Mouse (Mus musculus) kidney, postnatal 36 days (tissue): ENCODE measurements around the gene Smdt1.
"Not testable (repeated sequence)": the region's sequence is repeated elsewhere in the genome, so short reads cannot be mapped to it uniquely, and the experiment has no call there.

Source experiments
- DNase-seq, 2 experiments: peaks; one replicate each; pipeline ENCODE4 v3.0.0; 2021 to 2022; ENCODE audit warnings: mixed read lengths in 2 of 2

Gene Smdt1

DNA sequence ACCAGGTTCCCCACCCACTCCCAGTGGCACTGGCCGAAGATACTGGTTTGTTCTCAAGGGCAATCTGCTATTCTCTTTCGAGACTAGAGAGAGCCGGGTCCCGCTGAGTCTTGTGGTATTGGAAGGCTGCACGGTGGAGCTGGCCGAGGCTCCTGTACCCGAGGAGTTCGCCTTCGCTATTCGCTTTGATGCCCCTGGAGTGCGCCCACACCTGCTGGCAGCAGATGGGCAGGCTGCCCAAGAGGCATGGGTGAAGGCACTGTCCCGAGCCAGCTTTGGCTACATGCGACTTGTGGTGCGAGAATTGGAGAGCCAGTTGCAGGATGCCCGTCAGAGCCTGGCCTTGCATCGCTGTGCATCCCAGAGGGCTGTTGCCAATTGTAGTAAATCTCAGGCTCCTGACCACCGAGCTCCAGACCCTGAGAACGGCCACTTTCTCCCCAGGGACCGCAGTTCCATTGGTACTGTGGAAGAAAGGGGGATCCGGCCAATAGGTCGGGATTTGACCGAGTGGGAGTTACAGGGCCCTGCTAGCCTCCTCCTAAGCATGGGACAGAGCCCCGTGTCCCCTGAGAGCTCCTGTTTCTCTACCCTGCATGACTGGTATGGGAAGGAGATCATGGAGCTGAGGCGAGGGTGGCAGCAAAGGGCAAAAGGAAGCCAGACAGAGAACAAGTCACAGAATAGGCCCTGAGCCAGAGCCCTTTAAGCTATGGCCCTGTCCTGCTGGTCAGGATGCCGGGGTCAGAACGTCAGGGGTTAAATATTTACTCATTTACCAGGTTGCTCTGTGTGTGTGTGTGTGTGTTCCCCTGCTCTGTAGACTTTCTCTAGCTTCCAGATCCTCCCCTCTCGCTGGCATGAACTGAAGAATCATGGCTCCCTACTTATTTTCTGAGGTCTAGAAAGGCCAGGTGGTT, 4.9 kb downstream of the Smdt1 start:
- DNase-seq = peak; percentile 75 to 87

DNA sequence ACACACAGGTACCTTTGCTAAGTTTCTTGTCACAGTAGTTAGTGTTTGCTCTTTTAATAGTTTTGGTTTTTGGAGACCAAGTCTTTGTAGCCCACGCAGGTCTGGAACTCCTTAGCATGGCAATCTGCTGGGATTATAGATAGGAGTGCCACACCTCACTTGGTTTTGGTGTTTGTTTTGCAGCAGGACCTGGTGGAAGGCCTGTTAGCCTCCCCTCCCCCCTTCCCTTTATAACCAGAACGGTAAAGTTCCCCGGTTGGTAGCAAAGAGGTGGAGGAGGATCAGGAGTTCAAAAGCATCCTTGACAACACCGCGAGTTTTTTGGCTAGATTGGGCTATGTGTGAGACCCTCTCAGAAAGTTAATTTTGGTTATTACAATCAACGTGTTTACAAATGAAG, 6.2 kb downstream of the Smdt1 start:
- no peak for DNase-seq

DNA sequence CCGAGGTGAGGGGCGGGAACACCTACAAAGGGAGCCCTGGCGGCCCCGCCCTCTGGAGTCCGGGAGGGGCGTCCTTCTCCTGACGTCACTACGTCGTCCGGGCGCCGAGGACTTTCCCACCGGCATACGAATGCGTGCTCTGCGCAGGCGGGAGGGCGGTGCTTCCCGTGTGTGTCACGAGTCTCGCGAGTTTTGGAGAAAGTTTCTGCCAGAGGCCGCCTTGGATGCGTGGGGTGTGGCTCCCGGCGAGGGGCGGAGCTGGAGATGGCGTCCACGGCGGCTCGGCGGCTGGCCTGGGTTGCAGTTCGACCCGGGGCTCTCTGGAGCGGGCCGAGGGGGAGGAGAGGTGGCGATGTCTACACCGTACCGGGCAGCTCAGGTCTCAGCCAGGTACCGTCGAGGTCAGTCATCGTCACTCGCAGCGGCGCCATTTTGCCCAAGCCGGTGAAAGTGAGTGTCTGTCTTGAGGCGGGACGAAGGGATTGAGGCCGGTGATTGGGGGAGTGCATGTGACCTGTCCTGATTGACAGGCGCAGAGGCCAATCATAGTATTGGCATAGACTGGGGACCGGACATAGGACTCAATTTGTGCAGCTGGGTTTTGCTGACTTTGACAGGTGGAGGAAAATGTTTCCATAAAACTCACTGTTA, 7.2 kb downstream of the Smdt1 start:
- peak; percentile 98 to 99 for DNase-seq

DNA sequence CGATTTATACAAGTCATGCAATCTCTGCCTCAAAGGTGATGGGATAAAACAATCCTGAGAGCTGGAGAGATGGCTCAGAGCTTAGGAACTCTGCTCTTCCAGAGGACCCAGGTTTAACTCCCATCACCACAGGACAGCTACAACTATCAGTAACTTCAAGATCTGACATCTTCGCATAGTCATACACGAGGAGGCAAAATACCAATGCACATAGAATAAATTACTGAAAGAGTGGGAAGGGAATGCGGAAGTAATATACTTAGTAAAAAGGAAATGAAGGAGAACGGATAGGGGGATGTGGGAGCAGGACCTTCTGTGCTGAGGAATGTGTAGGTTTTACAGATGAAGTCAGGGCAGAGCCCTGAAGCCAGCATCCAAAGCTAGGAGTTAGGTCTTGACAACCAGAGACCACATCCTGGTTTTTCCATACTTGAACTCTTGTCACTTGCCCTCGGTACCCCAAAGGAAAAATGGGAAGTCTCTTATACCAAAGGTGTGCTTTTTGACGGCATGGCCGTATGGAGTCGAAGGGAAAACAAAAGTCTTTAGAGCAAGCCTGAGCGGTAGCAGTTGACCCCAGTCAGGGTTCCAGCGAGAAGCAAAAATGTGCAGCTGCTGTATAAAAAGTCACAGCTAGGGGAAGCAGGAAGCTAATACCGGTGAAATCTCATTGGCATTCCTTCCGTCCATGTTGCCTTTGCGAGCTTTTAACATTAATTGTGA, 8.0 kb downstream of the Smdt1 start:
- DNase-seq = no peak

DNA sequence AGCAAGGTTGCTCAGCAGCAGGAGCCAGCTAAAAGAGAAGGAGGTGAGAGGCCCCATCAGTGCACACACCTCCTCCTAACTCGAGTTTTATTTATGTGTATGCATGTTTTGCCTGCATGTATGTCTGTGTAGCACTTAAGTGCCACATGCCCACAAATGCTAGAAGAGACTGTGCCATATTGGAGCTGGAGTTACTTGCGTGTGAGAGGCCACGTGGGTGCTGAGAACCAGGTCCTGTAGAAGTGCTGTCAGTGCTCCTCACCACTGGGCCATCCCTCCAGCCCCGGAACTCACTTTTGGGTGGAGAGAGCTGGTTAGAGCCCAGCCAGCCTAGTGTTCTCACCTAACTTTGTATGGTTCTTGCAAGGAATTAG, 8.5 kb downstream of the Smdt1 start:
- no peak for DNase-seq

DNA sequence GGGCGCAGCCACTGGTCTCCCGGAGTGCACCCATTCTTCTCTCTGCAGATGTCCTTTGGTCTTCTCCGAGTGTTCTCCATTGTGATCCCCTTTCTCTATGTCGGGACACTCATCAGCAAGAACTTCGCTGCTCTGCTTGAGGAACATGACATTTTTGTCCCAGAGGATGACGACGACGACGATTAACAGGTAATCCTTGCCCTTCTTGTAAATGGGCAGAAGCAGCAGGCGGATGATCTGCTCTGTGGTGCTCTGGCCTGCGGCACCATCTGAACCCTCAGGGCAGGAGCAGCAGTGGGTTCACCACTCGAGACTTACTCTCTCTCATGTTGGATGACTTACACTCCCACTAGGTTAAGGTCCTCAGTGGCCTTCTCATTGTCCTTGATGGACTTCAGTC, 9.1 kb downstream of the Smdt1 start:
- no peak for DNase-seq

DNA sequence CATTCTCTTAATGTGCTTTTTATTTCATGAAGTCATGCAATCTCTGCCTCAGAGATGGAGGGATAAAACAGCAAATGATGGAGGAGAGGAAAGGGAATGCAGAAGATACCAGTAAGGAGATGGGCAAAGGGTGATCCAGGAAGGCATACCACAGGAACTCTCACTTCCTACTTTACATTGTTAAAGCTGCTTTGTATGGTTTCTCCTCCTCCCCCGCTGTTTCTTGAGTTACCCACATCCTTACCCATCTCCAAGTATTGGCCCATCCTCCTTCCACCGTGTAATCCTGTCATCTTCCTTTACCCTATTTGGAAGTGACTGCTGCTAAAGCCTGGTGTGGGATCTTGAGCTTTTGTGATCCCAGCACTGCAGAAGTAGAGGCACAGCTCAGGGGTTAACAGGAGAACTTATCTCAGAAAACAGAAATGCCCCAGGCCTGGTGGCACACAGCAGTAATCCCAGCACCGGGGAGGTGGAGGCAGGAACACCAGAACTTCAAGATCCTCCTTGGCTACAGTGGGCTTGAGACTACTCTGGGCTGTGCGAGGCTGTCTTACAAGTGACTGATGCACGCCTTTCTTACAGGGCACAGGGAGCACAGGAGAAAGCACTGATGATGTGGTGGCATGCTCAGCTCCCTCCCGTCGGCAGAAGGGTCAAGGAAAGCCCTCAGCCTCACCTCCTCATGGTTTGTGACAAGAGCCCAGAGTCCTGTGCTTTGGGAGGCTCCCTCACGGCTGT, 9.7 kb downstream of the Smdt1 start:
- DNase-seq = no peak

DNA sequence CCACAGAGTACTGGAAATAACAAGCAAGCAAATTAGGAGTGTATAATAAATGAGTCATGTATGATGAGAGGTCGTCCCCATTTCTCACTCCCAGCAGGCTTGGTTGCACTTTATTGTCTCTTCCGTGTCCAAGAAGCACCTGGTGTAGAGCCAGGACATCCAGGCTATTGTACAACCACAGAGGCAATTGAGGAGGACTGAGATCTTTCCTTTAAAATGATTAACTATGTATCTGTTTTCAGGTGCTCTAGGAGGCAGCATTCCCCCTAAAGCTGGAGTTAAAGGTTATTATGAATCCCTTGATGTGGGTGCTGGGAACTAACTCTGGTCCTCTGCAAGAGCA, 10.2 kb downstream of the Smdt1 start:
- peak in 1 of 2 experiments; percentile 36 for DNase-seq

DNA sequence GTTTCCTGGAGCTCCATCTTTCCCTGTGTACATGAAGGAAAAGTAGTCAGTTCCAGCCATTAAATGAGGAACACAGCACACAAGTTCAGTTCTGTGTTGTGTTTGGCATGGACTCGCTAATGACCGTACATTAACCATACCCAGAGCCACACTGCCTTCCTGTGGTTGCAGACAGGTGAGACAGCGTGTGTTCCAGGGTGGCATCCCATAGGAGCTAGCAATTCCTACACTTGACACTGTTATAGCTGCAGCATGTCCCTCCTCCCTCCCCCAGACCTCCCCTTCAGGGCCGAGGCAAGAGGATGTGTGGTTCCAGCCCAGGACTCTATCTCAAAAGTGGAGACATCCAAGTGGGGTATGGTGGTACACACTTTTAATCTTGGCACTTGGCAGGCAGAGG, 11.6 kb downstream of the Smdt1 start:
- no peak for DNase-seq

DNA sequence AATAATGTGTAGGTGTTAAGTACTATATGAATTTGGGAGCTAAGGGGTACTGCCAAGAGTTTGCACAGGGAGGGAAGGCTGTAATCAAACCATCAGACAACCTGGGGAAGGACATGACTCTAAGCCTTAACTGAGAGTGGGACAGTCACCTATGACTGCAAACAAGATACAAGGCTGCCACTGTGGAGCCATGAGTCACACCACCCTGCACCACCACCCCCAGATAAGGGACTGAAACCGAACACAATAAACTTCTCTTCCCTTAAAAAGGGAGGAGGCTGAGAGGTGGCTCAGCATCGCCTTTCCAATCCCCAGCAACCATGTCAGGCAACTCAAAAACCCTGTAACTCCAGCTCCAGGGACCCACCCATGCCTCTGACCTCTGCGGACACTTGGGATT, 12.7 kb downstream of the Smdt1 start:
- no peak for DNase-seq

DNA sequence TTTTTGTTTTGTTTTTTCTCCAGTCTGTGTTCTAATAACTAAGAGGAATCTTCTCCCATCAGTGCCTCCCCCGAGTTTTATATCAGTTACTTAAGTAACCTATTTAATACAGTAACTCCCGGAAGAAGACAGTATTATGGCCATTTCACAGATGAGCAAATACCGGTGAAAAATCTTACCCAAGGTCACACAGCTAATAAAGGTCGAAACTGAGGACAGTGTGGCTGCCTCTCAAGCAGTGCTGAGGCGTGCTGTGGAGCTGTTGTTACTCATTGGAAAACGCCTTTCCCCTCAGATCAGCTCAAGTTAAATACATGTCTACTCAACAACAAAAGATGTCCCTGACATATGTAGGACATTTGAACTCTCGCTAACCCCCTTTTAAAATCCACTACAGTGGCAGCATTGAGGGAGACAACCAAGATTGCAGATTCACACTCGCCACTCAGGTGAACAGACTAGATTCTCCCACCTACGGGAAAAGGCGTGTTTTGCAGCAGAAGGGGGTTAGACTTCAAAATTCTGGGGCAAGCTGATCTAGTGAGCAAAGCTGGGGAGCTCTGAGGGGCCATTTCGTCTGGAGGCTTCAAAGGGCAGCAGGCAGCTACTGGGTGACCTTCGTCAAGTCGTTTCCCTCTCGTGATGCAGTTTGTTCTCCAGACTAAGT, 14.5 kb downstream of the Smdt1 start:
- DNase-seq = peak in 1 of 2 experiments; percentile 34

DNA sequence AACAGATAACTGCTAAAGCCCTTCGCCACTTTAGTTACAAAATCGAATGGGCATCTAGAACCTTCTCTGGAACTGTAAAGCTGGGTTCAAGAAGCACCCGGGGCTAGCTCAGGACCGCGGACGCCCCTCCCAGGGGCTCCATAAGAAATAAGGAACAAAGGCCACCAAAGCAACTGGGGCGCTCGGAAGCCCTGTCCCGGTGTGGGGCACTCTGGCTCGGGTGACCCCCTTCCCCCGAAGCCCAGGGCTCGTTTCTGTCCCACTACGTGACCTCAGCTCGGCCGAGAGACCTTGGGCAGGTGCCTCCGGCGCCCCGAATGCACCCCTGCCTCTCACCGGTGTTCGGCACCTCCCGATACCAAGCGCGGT, 15.0 kb downstream of the Smdt1 start:
- no peak for DNase-seq

DNA sequence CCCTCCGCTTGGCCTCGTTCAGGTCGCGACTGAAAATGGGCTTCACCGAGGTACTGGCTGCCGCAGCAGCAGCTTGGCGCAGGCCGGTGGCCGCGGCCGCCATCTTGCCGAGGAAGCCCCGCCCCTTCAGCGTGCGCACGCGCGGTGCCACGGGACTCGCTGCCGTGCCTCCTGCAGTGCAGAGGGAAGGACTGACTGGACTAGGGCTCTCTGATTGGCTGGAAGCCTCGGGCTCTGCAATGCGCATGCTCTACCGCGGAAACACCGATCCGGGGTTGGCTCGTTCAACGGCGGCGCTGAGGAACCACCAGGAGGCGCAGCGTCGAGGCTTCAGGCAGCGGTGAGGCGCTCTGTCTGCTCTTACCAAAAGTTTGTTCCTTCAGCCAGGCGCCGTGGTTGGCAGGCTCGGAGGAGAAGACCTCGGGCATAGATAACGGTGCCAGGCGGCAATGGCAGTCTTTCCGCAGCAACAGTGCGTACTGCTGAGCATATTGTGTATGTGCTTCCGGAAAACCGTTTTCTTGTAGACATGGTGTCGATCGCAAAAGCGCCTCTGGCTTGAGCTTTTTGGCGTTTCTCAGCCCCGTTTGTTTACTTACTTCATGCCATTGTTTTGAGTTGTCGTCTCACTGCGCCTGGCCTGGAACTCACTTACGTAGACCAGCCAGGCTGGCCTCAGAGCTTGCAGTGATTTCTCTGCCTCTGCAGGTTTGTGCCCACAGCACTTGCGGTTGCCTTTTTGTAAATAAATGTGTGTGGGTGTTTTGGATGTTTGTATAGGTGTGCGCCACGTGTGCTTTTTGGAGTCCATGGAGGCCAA, 15.6 kb downstream of the Smdt1 start, which contains the start of gene Ndufa6:
TSS of gene Ndufa6 (minus strand) at position 197 of the 820 bp plus-strand sequence.
- peak; percentile 98 to 99 for DNase-seq

DNA sequence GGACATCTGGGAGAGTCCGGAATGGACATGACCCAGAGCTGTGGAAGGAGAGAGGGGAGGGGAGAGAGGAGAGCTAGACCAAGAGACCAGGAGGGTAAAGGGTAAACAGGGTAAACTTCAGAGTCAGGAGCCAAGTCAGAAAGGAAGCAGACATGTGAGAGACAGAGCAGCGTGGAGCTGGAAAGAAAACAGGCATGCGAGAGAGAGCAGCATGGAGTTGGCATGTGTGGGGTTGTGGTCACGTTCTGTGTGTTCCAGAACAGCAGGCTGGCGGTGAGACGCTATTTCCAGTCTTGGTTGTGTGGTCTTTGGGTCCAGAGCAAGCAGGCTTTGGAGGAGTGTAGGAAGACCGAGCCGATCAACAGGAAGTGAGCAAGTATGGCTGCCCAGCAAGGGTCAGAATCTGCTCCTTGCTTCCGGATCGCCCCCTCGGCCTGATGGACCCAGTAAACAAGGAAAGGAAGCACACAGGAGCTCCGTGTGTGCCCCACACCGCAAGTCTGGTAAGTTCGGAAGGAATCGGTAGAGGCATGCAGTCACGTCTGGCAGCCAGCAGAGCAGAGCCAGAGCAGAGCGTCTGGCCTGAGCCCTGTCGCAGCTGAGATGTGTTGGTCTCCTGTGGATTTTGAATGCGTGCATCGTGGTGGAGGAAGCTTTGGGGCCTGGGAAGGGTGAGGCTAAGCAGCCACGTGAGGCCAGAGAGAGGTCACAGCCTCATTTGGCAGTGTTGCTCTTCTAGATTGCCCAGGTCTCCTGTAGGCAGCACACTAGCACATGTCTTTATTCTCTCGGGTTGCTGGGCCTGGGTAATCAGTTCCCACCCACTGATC, 19.9 kb downstream of the Smdt1 start:
- peak; percentile 61 to 79 for DNase-seq

DNA sequence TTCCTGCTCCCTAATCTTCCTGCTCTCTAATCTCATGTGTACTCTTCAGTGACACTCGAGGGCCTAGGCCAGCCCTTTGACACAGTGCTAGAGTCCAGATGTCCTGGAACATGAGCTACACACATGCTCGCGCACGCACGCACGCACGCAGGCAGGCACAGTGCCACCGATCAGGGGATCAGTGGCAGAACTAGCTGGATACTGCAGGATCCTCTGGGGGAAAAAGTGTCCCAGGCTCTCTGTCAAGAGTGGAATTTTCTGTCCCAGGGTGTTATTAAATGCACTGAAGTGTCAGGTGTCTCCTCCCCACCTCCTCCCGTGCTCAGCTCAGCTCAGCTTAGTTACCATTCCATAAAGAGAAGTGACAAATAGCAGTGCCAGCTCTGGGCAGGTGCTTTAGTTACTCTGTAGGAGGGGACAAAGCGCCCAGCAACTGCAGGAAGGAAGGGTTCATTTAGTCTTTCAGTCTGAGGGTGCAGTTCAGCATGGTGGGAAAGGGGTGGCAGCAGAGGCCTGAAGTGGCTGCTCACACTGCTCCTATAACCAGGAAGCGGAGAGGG, 22.8 kb downstream of the Smdt1 start:
- DNase-seq = peak; percentile 66

DNA sequence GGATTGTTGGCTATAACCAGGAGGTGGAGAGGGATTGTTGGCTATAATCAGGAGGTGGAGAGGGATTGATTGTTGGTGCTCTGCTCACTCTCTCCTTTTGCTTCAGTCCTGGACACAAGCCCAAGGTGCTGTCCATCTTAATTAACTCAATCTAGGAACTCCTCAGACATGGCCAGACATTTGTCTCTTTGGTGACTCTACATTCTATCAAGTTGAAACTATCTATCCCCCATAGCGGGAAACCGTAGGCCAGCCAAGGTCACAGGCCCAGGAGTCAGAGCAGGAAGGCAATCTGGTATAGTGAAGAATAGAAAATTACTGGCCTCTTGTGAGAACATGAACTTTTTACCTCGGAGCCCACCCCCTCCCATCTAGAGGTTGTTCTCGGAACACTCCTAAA, 23.5 kb downstream of the Smdt1 start:
- DNase-seq = peak; percentile 52 to 65

DNA sequence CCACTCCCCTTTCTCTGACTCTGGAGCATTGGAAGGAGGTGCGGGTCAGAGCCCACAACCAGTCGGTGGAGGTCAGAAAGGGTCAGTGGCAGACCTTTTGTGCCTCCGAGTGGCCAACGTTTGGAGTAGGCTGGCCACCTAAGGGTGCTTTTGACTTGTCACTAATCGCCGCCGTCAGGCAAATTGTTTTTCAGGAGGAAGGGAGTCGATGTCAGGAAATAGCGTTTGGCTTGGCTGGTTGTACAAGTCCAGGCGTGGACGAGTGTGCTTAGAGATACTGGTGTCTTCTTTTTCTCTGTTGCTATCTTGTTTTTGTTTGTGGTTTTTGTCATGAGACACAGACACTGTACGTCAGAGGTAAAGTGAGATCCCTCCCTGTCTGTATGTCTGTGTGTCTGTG, 25.0 kb downstream of the Smdt1 start:
- not testable (repeated sequence) for DNase-seq

DNA sequence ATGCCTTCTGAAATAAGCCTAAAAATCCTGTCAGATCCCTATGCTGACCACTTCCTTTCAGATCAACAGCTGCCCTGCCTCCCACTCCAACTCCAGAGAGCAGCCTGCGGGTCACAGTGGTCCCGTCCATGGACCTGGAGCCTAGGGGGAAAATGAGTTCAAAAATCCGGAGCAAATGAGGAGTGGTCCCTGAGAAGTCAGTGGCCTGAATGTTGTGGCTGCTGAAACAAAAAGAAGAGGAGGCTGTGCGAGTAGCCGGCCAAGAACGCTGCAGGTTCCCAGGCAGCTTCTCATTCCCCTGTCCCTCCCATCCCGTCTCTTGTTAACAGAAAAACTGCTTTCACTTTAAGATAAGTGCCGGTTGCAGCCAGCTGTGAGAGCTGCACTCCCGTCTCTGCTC, 25.8 kb downstream of the Smdt1 start:
- DNase-seq = not testable (repeated sequence)

DNA sequence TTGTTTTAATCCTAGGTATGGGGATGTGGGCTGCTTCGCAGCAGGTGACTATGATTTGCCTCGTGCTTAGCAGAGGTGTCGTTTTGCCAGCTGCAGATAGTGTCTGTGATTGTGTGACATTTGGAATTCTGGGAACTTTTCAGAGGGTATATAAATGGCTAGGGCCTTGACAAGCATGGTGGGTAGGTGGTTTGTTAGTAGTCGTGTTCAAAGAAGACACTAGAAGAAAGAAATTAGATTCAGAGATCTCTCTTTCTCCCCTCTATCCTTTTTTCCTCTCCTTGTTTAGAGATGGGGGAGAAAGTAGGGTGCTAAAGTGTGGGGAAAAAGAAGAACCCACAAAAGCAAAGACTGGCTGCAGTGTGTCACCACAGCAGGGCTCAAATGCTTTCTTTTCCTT, 29.4 kb downstream of the Smdt1 start:
- DNase-seq = no peak

DNA sequence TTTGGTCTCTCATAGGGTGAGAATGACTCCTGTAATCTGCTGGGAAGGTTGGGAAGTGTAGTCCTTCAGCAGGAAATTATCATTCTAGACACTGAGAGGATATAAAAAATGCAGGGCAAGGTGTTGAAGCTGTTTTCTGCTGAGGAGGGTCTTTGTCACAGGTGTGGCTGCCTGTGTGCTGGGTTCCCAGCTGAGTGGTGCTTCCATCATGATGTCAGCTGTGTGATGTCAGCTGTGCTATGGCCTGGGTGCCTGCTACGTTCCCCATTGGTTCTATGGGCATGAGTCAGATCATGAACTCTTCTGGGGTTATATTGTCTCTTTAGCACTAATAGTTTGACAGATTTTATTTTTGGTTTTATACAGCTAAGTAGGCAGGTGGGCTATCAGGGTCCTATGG, 30.1 kb downstream of the Smdt1 start:
- no peak for DNase-seq
